Mouse (Mus musculus): ENCODE data around the gene E2f8.

DNA sequence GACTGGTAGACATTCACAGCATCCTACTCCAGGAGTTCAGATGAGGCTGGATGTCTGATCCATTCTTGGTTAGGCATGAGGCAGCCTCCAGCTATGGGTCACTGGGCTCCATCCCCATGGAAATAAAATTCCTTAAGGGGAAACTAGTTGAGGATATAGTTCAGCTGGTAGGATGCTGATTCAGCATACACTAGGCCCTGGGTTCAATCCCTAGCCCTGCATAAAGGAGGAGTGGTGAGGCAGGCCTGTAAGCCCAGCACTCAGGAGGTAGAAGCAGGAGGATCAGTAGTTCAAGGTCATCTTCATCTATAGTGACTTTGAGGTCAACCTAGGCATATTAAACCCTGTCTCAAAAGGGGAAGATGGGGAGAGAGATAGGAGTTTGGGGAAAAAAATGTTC, 17.2 kb downstream of the E2f8 start:
- no peak for TF ChIP-seq CTCF (IDR thresholded peaks at IDR 0.05; ENCODE audit: extremely low read depth, insufficient read depth, insufficient read length, insufficient replicate concordance)
- no peak for TF ChIP-seq POLR2A (IDR thresholded peaks at IDR 0.05; ENCODE audit: low read depth, low read length)
